Mouse (Mus musculus) G1E-ER4 (cell line): ENCODE measurements around the gene Zbtb46. TPM values are rescaled to one million over a fixed set of nuclear protein-coding genes. Genes with fewer than 3 reads are reported as not detected.

Experiments used
- GATA1 ChIP-seq: IDR thresholded peaks from one replicate; pipeline ENCODE4 v1.8.0; 2012; ENCODE audit warnings: low read length, inconsistent platforms
- polyA plus RNA-seq: library from polyadenylated mRNA; stranded (reverse); fragments of >175 nt; gene quantifications from 2 replicates; pipeline ENCODE4 v1.2.3, GENCODE M21; 2012

The Zbtb46 gene
- polyA plus RNA-seq, 1 experiment = 0.11 TPM

DNA sequence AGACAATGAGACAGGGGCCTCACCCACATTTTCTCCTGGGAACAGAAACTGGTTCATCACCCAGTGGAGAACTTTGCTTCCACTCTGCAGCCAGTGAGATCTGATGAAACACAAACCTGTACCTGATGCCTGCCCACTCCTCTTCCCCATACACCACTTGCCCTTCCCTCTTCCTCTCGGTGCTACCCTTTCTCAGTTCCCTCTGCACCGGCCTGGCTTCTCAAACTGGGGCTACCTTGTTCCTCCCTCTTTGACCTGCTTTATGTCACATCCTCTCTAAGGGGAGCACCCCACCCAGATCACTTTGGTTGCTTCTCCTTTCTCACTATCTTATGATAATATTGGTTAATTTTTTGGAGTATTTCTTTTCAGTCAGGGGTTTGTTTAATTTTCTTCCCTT, 23.0 kb downstream of the Zbtb46 start:
- no peak for TF ChIP-seq GATA1

DNA sequence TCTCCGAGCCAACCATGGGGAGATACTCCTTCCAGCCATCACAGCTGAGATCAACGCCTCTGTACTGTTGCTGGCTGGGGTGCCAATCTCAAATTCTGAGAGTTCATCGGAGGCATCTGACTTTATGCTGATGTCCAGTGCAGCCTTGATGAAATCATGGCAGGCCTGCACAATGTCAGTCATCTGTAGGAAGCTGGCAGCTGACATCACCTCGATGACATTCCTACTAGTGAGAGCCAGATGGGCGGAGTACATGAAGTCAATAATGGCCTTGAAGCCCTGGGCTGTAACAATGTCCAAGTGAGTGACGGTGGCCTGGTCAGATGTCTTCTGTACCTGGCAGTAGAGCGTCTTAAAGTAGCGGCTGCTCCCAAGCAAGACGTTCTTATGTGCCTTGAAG, 35.4 kb downstream of the Zbtb46 start:
- TF ChIP-seq GATA1 = no peak

DNA sequence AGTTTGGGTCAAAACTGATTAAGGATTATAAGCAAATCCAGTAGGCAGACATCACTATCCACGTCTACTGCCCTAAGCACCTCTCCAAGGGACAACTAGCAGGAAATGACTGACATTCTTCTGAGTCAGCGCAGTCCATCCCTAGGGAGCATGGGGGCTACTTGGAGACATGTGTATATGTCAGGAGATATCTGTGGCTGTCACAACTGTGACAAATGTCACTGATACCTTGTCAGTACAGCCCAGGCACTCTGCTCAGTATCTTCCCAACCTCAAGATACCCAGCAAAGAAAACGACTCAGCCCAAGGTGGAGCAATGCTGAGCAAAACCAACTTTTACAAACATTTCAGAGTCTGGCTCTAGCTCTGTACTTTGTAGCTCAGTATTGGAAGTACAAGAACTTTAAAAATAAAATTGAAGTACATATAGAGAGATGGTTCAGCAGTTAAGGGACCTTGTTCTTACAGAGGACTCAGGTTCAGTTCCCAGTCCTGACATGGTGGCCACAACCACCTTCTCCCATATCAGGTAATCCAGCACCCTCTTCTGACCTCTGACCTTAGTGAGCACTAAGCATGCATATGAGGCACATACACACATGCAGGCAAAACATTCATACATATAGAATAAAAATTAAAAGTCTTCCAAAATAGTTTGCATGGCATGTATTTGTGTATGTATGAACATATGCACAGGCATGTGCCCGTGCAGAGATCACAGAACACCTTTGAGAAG, 38.2 kb downstream of the Zbtb46 start:
- no peak for TF ChIP-seq GATA1

DNA sequence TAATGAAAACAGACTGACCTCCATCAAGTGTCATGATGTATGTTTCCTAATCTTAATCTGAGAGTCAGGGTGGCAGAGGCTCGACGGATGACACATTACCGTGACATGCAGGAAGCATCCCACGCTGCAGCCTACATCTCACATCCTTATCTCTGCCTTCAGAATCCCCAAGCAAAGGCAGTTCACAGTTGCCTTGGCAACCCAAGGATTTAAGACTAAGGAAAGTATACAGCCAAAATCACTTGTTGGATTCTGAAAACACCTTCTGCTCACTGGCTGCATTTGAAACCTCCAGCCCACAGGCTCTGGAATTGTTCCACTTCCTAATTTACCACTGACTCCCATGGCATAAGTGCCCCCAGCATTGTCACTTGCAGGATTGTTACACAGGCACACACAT, 38.8 kb downstream of the Zbtb46 start:
- TF ChIP-seq GATA1 = no peak

DNA sequence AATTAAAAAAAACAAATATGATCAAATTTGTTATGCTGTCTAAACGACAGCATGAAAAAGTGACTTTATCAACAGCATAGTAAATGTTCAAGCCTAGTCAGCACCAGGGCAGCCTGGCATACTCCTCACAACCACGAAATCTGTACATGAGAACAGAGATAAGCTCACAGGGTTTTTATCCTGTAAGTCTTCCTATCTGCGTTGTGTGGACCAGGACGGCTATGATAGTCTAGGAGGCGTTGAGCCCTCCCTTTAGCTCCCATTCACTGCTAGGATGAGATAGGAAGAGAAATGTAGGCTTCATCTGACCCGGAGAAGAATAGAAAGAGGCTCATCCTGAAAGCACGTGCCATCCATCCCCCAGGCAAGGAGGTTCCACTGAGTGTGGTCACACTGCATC, 39.9 kb downstream of the Zbtb46 start:
- TF ChIP-seq GATA1 = no peak

DNA sequence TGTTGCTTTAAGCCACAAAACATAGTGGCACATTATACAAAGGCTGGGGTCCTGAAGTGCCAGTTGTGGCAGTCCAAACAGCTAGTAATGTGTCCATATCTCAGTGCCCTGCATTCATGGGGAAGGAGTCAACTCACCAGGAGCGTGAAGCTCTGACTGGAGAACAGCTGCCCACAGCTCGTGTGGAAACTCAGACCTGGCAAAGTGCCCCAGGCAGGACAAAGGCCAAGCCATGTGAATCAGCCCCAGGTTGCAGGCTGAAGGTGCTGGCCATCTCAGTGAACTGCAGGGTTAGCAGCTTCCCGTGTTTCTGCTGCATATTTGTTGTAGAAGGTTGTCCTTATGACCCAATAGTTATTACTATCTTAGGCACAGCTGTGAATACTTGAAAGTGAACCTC, 43.3 kb downstream of the Zbtb46 start:
- TF ChIP-seq GATA1 = no peak

DNA sequence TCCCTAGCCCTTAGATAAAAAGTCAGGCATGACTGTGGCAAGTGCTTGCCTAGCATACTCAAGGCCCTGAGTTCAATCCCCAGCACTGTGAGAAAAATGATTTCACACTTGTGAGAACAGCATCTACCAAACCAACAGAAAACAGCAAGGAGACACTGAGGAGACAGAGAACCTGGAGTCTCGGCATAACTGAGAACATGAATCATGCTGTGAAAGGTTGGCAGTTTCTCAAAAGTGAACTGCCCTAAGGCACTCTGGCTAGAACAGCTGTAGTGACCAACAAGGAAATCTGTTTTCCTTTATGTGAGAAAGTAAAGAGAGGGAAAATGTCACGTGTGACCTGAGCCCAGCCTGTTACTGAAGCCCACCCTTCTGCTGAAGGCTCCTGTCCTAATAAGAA, 46.1 kb downstream of the Zbtb46 start:
- no peak for TF ChIP-seq GATA1

DNA sequence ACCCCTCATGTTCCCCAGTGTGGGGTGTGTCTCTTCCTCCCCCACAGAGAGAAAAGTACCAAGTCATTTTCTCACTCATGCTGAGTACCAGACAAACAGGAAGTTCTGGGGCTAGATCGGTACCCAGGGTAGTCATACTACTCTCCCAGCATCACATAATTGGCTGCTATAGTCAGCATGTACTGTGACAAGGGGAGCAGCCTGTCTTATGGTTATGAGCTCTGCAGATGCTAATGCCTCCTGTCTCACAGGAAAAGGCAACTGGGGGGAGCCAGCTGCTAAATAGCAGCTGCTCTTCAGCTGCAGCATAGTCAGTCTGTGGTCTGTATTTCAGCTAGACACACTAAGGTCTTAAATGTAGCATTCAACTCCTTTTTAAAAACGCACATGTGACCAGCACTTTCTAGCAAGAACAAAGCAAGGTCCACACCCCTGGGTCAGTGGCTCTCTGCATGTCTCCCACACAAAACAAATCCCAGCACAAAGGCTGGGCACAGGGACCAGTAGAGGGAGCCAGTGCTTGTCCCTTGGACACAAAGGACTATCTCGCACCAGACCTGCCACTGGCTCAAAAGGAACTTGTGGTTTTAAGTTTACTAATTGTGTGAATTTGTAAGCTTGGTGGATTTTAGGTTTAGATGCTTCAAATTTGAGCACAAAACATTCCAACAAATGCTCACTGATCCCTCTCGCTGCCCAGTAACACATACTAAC, 48.3 kb downstream of the Zbtb46 start:
- TF ChIP-seq GATA1 = no peak

DNA sequence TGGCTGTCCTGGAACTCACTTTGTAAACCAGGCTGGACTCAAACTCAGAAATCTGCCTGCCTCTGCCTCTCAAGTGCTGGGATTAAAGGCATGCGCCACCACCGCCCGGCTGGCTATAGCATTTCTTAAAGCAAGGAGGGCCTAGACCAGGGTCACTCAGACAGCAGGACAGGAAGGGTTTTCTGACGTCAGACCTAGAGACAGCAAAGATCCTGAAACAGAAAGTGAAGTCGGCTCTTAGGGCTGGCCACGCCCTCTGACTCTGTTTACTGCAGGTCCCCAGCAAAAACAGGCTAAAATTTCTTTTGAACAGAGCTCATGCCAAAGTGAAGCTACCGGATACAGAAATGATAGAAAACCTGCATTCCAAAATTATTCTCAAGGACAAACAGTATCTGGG, 49.6 kb downstream of the Zbtb46 start:
- no peak for TF ChIP-seq GATA1

DNA sequence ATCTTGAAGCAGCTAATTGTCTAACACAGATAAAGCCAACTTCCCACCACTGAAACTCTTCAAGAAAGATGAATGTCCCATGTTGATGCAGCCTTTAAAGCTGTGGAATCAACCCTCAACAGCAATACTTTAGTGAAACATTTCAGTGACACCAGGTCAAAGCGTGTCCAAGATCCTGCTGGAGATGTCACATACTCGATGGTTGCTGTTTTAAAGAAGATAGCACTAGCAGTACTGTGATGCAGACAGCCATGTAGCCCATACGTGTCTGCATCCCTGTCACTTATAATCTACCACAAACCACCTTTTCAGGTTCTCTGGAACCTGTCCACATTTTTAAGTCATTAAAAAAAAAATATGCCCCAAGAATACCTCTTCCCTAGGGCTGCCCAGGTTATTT, 55.5 kb downstream of the Zbtb46 start:
- no peak for TF ChIP-seq GATA1

DNA sequence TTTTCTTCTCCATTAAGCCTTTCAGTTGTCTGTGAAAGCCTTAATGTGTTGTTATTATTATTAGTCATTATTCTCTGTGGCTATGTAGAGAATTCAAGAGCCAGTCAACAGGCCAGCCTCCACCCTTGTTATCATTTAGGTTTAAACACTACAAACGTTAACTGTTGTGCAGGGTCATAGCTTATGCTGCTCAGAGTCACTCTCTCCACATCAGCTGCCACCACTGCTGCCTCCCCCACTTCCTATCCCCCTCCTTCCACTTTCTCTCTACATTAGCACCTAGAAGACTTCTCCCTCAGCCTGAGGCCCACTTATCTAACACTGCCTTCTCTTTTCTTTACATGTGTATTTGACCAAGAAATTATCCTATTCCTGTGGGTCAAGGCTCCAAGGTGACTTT, 57.7 kb downstream of the Zbtb46 start:
- no peak for TF ChIP-seq GATA1

DNA sequence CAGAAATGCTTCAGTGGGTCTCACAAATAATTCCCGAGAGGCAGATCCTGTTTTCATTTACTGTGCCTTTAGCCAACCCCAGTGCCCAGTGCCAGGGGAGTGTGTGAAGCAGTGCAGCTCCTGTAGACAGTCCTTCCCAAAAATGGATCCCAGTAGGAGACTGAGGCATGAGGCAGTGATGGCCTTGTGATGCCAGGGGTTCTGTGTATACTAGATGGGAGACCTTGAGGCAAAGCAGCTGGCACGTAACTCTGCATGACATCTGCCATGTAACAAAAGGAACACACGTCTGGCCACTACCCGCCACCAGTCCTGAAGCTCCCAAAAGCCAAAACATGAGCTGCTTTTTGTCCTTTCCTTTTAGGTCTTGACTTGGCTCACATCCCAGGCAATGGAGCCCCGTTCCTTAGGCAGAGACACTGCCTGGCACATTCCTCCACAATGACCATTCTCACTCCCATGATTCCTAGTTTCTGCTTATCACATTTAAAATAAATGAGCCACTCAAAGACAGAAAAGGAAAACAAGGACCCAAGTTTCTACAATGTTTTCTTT, 61.9 kb downstream of the Zbtb46 start:
- TF ChIP-seq GATA1 = no peak

DNA sequence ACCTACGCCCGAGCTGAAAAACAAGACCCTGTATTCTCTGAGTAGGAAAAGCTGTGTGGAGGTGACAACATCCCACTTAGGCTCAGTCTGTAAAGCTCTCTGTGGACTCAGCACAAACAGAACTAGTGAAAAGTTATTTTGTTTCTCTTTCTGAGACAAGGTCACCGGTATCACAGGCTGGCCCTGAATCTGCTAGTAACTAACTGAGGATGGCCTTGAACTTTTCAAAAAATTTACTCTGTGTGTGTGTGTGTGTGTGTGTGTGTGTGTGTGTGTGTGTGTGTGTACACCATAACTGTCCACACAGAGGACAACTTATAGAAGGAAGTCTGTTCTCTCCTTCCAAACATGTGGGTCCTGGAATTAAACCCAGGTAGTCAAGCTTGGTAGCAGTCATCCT, 65.1 kb downstream of the Zbtb46 start:
- no peak for TF ChIP-seq GATA1

DNA sequence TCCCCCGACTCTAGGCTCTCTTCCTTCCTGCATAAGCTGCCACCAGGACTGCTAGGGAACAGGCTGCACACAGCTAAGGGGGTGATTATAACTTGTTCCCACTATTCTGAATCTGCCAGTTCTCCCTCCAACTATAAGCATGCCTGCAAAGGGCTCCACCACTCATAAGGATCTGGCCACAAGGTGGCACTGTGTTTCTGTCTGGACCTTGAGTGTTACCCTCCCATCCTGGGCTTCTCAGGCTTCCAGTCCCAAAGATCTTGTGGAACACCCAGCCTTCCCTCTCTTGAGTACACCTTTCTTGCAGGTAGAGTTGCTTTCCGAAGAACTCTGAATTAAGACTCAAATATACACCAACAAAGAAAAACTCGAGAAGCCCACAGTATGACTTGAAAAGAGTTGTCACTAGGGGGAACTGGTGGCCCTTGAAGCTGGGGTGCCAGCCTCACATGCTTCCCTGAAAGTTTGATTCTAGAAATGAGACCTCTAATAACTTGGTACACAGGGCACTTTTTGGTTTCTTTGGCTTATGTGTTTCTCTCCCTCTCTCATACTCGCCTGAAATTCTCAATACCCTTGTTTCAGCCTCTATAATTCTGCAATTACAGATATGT, 66.5 kb downstream of the Zbtb46 start:
- no peak for TF ChIP-seq GATA1

DNA sequence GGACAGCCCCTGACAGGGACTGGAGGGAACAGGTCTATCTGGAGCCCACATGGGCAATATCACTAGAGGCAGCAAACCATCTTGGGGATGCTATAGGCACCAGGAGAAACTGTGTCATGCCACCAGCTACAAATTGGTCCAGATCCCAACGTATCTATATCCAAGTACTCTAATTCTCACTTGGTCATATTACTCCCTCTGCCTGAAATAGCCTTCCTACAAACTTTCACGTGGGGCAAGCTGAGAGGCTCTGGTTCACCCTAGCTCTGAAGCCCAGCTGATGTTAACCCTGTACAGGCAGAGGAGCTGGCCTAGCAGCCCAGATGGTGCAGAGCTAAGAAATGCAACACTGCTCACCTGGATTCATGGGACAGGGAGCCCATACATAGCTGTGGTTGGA, 67.7 kb downstream of the Zbtb46 start:
- TF ChIP-seq GATA1 = no peak

DNA sequence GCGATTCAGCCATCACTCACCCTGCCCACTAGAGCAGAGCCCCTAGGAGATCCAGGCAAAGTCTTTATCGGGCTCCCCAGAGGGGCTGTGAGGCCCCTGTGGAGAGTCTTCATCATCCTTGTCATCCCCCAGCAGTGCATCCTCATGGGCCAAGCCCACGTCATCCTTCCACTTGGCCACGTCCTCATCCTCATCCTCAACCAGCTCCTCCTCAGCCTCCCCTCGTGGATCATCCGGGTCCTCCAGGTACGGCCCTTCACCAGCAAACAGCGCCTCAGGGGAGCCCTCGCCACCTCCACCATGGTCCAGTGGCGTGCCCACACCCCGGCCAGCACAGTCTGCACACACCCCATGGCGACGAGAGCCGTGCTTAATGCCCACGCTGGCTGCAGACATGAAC, 68.2 kb downstream of the Zbtb46 start:
- TF ChIP-seq GATA1 = no peak

DNA sequence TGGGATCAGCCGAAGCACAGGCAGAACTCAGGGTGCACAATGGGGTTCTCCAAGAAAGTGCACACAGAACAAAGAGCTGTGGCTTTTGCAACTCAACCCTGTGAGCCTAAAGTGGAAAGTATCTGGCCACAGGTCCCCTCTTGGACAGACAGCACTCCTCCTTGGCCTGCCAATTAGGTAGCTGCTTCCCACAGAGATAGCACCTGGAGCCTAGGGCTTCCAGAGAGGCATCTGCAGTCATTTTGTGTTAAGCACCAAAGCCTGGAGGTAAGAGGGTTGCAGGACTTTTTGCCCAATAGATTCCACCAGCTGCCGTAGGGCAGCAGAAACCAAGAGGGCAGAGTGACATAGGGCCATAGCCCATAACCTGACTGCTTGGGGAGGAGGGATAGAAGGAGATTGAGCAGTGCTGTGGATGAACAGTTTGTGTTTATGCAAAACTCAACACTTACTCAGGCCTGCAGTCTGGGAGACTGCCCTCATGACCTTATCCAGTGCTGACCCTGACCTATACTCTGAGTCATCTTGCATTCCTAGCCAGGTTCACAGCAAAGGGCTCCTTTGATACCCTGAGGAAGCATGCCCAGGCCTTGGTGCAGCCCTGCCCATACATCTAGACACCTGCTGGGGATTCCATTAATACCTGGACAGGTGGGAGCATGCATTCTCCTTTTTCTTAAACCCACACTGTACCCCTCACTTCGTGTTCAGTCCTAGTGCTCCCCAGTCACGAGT, 68.9 kb downstream of the Zbtb46 start:
- no peak for TF ChIP-seq GATA1
